Mouse (Mus musculus) T-cell, adult 2 months (primary cell): ENCODE measurements around the gene Nuak1.

ENCODE experiments used
- DNase-seq: peaks from one replicate; pipeline ENCODE4 v3.0.0; 2022; ENCODE audit warnings: low spot score

The Nuak1 gene

DNA sequence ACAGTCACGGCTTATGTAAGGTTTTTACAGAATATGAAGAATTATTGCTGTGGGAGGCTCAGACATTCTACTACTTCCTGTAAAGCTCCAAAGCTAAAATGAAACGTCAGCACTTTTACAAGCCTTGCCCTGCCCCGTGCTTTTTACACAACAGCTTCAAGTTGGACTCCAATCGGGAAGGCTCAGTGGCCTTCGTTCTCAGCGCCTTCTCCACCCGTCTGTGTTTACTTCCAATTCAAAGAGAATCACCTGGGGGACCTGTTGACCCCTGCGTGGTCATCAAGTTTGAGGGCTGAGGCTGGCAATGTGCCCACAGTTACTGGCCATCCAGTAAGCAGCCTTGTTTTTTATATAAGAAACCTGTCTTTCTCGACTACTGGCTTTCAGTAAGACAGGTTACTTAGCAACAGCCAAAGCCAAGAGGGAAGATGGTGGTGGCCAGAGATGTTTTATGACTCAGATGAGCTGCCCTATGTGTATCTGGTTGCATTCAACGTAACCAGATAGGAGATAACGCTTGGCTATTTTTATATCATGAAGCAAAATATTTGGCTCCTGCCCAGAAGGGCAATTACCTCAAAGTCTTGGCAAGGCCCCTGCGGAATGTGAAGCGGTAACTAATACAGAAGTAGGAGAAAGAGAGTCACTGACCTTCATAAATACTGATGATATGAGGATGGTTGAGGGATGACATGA lies 31.3 kb downstream of the Nuak1 start:
- no peak for DNase-seq

DNA sequence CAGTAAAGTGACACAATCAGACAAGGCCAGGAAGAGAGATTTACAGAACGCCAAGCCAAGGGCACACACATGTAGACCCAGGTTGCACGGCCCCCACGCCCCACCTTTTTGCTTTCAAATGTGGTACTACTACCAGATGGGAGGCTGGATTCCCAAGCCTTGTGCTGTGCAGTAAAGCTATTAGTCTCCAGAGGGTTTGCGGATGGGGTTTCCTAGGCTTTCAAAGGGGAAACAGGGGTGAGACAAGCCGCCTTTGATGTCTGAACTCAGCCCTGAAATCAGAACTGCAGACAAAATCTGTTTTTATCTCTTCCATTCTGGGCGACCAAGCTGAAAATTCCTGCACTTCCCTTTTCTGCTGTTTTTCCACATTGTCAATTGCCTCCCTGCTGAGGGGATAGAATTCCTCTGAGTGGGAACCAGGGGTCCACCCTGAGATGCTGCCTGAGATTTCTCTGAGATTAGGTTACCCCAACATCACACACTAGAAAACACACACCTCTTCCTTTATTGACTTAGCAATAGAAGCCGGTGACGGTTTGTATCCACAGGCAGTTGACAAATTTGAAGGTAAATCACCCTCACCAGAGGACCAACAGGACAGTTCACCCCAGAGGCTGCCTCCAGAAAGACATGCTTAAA lies 35.1 kb downstream of the Nuak1 start:
- no peak for DNase-seq

DNA sequence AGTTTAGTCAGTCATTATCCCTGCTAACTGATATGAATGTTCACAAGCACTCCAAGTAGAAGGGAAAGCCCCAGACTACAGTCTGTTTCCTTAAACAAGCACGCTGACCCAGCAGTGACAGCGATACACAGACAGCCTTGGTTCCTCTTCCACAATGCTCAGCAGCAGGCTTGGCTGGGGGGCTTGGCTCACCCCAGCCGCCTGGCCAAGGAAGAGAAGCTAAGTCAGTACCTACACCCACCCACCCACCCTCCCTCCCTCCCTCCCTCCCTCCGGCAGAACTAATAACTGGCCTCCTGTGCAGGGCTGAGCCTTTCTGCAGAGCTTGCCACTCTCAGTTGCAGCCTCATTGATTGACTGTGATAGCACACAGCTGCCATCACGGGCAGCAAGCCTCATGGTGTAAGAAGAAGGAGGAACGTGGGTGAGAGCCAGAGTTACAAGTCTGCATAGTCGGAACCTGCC lies 38.5 kb downstream of the Nuak1 start:
- no peak for DNase-seq

DNA sequence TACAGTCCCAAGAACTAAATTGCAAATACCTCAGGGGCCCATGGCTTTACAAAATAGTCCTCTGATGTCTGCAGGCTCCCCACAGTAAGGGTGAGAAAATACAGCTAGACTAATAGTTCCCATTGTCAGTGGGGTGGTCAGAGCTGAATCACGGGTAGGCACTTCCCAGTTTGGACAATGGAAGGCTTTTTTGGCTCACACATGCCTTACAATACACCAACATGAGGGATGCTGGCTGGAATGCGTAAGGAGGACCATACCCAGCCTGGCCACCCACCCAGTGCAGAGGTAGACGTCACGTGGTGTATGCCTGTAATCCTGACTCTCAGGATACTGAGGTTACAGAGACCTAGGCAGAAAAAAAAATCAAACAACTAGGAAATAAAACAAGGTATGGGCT lies 39.2 kb downstream of the Nuak1 start:
- DNase-seq = no peak

DNA sequence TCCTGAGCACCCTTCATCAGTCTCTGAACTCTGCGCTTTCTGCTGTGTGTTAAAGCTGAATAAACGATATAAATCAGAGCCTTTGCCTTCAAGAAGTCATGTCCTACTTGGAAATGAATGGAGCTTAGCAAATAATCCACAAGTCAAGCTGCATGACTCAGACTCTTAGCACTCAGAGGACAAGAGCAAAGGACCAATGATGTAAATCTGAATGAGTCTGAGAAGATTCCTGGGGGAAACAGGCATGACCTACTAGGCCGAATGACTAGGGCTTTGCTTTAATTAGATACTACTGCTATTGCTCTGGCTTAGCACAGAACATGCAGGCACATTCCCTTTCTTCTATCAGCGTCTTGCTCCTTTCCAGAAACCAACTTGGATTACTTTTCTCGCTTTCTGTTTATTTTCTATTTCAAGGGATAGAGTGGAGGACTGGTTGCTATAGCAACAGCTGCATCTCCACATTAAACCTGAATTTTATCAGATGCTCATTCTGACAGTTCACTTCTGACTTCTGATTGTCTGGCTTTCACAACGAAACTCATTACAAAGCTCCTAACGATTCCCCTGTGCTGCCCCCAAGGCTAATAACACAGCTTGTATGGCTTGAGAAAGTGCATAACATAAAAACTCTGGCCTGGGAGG lies 40.2 kb downstream of the Nuak1 start:
- DNase-seq = no peak

DNA sequence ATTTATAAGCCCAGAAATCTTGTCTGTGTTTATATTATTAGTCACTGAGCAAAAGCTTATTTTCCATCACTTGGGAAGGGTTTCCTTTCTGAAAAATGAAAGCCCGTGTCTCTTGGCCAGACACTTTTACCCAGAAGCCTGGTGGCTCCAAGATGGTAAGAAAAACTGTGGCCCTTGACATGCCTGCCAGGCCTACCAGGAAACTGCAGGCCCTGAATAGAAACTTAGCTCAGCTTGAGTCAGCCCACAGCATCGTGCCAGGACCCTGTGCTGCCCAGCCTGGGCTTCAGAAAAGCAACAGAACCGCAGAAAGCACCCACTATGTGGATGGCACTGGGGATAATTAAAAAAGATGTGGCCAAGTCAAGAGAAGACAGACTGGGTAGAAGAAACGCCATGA lies 43.1 kb downstream of the Nuak1 start:
- DNase-seq = no peak

DNA sequence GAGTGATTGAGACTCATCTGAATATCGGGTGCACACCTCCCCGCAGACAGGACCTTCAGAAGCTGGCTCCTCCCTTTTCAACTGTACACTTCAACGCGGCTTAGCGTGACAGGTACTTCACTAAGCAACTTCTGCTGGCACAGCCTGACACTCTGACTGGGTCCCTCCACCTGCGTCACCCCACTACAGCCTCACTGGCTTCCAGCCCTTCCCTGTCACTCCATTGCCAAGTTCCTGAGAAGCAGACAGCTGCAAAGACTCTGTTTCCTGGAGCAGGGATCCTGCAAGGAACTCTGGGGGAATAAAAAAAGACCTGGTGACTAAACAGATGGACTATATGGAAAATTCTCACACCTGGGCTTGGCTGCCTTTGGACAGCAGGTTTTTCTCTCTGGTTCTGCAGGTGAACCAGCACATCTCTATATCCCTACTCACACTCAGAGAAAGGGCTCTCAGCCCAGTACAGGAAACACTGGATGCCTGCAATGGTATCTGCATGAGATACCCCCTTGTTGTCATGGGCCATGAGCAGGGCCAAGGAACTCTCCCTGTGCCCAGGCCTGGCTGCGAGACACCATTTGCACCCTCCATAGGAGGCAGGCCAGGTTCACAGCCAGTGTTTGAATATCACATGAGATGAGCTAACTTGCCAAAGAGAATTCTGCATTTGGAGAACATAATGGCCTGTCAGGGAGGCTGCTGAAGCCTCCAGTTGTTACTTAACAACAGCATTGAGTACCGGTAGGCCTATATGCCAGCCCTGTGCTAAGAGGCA lies 44.3 kb downstream of the Nuak1 start:
- no peak for DNase-seq

DNA sequence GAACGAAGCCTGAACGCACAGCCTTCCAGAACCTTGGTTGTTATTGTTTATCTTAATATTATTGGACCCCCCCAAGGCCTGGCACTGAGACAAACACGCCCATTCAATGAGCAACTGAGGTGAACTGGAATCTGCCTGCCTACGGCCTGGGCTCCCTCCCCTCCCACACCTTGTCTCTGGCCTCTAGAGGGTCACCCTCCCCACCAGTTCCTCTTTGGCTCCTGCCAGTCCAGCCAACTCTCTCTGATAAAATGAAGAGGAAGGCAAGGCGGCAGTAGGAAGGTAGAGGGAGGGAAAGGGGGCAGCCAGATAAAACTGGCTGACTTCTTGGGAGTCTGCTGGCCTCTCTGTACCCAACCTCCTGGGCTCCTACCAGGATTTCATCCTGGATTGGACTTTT lies 45.1 kb downstream of the Nuak1 start:
- DNase-seq = no peak

DNA sequence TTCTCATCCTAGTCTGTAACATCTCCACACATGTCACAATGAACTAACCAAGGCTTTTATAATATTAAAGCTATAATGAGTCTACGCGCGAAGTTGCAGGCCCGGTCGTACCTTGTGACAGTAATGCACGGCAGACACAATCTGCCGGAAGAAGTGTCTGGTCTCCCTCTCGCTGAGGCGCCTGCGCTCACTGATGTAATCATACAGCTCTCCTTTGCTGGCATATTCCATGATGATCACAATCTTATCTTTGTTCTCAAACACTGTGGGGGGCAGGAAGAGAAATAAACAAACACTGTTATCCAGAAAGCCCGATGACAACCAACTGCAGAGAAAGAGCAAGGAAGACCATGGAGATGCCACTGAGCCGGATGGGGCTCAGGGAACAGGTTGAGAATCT lies 46.5 kb downstream of the Nuak1 start:
- DNase-seq = no peak

DNA sequence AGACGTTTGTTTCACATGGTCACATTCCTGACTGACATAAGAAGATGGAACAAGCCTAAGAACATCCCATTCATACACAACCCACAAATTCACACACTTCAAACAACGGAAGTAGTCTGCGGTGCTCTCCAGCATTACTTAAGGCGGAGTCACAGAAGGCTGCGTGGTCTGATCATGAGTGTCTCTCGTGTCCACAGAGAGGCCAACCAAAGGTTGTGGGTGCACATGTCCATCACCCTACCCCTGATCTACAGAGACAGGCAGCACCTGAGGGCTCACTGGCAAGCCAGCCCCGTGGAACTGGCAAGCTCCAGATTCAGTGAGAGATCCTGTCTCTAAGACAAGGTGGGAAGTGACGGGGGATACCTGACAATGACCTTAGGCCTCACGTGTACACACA lies 47.0 kb downstream of the Nuak1 start:
- DNase-seq = no peak

DNA sequence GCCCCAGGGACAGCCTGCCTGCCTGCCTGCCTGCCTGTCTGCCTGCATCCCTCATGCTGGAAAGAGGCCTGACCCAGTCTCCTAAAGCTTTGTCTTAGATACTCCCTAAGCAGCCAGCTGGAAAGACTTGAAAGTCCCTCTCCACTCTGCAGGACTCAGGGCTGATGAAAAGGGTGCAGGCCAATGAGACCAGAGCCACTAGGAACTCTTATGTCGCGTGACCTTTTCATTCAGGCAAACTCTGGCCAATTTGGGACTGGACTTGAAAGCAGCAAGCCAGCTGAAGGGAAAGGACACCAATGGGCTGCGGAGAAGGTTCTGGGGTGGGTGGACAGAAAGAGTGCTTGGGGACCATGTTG lies 47.7 kb downstream of the Nuak1 start:
- no peak for DNase-seq

DNA sequence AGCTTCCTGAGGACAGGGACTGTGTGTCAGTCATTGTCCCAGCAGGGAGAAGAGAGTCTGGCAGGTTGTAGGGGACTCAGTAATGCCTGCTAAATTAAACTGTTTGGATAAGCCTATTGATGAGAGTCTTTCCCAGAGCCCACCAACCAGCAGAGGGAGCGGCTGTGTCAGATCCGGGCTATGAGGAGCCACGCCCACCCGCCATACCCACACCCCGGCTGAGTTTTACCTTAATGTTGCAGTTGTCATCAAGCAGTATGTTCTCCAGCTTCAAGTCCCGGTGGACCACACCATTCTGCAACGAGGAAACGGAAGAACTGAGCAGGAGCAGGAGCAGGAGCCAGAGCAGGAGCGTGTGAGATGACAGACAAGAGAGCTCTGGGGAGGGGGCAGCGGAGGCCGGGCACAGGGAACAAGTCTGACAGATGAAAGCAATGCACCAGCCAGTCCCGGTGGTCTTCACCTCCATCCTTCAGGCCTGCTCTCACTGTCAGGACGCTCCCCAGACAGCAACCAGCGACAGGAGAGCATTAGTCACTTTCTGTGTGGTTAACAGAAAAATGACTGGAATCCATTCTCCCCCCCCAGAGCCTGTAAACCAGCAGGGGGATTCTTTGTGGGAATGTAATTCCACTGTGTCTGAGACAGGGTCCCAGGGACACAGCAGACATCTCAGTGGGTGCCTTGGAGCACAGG lies 48.2 kb downstream of the Nuak1 start:
- DNase-seq = no peak

DNA sequence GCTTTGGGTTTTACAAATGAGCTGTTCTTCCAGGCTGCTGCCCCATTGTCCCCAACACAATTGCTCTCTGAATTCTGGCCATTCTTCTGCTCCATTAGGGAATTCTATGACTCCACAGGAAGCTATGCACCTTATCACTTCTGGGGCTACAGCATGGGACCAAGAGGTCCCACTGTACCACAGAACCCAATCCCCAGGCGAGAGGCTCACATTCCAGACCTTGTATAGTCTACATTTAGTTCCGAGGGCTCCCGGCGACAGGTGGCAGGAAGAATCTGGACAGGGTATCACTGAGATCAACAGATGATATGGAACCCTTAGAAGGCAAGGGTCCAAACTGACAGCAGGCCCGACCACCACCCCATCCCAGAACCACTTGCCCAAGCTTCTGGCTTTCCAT lies 50.7 kb downstream of the Nuak1 start:
- DNase-seq = no peak

DNA sequence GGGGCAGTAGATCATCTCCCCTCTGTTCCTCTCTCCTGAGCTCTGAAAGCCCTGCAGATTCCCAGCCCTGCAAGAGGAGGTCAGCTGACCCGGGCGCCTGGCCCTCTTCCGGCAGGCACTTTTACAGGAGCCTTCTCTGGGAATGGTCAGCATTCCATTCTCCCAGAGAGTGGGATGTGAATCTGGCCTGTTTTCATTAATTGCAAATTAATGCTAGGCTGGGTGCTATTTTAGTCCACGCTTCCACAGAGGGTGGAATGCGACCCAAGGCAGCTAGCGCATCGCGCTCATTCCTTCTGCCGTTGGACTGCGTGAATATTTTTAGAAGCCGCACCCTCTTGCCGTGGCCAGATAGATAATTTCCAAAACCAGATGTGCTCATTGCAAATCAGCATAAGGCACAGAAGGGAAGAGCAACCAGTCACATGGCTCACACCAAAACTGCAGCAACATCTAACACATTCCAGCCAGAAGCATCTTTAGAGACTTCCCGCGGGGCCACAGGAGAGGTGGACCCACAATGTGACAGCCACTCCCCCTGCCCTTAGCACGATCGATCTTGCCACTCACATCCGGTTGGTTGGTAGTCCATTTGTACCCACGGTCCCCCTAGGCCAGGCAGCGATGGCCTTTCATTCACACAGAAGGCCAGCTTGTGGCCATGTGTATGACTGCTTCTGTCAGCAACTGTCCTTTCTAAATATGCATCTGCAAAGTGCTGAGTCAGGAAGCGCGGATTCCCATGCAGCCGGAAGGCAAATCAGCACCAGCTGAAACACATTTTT lies 51.8 kb downstream of the Nuak1 start:
- DNase-seq = no peak

DNA sequence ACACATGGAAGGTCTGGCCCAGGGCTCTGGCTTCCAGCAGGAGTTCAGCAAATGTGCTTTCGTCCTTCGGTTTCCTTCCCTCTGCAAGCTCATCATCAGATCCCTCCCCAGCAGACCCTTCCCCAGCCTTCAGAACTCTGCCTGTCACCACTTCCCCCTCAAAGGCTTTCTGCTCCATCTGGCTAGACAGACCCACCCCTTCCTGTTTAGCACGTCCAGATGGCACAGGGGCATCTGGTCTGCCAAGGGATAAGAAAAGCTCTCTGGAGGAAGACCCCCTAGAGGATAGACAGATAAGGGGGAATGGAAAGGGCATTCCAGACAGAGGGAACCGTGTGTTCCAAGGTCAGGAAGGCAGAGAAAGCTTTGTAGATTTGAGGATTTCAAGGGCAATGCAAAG lies 53.1 kb downstream of the Nuak1 start:
- no peak for DNase-seq

DNA sequence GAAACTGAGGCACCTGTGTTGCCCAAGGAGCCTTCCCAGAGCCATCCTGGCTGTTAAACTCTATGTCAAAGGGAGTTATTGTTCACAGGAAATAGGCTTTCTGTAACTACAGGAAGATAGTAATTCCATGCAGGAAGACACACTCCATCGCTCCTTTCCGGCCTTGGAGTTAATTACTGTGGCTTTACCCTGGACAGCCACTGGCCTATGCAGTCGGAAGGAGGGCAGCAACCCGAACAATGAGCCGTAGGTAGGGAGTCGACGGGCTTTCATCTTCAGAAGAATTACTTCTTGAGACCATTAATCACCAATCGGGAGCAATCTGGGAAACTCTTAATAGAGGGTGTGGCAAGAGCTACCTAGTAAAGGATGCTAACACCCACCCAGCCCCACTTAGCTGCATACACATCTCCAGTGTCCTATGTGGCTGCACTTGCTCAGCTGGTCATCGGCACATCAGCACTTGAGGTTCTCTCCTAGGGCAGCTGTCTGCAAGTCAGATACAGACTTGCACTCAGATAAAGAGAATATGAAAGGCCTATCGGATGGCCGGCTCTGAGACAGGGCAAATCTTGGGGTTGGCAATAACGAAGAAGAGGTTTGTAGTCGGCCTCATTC lies 53.7 kb downstream of the Nuak1 start:
- DNase-seq = no peak

DNA sequence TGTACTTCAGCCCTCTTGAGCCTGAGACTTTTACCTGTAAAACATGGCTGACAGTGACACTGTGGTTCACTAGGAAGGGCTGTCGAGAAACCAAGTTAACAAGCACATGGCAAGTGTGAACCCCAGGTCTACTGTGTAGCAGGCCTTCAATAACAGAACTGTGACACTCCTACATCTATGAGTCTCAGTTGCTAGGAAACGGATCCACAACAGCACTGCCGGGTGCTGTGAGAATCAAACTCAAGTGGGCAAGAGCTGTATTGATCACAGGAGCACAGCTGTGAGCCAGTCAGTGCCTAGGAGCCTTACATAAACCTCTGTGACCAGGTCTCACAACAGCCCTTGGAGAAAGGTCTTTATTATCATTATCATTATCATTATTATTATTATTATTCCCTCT lies 54.2 kb downstream of the Nuak1 start:
- no peak for DNase-seq

DNA sequence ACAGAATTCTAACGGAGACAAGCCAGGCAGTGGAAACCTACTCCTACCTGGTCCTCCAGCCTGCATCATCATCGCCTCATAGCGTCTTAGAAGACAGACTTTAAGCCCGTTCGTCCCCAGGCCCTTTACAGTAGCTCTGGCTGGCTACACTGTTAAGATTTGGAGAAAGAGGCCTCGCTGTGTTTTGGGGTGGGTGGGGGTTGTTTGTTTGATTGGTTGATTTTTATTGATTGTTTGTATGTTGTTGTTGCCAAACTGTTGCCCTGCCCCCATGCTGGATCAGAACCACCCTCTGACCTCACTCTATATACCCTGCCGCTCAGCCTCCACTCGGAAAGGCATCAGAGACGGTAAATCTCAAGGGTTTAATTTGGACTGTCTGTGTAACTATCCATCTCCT lies 55.6 kb downstream of the Nuak1 start:
- DNase-seq = no peak

DNA sequence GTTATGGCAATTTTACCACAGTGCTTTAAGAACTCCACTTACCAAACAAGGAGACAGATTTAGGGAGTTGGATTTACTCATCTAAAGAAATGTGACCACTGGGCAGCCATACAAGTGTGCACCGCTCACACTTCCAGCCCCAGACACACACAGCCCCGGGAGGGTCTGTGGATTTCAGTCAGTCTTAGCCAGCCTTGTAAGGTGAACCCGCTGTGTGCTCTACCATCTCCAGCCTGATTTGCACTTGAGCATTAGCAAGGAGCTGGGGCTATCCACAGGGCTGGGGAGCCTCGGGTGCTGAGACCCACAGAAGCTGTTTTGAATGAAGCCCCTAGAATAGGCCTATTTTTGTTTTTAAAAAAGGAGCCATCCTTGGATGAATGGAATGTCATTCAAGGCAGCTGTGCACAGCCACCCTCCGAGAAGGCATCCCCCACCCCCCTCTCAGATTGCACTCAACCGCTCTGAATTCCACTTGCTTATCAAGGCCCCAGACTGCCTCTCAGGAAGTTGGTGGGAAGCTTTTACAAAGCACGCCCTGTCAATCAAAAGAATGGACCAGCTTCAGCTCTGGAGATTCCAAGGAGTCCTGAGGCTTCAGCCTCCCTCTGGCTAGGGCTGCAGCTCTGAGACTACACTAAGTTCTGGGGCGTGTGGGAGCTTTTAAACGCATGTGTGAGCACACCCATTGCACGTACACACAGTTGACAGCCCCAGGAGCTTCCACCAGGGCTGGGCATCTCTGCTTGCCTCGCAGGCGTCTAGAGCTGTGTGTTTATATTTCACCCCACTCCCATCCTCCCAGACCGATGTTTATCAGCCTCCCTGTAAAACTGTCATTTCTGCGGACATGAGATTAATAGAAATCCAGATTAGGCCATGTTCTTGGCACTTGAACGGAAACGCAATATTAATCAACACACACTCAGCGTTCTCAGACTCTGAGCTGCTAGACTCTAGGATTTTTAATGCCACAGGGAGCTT lies 57.2 kb downstream of the Nuak1 start:
- no peak for DNase-seq
